Mouse (Mus musculus): ENCODE measurements around the gene Nol7.

The Nol7 gene

DNA sequence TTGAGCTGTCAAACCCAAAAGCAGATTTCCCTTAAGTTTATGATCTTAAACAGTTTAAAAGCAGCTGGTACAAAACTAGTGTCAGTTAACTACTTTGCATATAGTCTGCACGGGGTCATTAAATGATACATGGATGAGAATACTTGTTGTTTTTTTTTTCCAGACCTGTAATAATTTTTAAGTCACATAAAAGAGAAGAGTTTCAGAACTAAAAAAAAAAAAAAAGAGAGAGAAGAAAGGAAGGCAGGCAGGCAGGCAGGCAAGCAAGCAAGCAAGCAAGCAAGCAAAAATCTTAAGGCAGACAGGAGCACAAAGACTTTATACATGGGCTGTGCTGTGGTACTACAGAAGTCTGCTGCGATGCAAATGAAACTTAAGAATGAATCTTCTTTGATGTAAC is 35.2 kb downstream of the Nol7 start:
- DNase-seq: no peak

DNA sequence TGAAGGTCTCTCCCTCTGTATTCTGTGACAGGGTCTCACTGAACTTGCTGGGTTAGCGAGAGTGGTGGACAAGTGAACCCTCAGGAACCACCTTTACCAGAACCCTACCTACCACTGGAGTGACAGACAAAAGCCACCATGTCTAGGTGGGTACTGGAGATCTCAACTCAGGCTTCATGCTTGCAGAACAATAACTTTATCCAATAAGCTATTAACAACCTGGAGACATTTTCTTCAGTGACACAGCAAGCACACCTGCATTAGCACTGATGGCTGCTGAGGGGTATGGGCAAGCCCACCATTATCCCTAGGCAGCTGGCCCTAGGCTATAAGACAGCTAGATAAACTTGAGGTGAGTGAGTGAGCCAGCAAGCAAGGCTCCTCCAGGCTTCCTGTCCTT is 42.2 kb downstream of the Nol7 start:
- no peak for DNase-seq

DNA sequence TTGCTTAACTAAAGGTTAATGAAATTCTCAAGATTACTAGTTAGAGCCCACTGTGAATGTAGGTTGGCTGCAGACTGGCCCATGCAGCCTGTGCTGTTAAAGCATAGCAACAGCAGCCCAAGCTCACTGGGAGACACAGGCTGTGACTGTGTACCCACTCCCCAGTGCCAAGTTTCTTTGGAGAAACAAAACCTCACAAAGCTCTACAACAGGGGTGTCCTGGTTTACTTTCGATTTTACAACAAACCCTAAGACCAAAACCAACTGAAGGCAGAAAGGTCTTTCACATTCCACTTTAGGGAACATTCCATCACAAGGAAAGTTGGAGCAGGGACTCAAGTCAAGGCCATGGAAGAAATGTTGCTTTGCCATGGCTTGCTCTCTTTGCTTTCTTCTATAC is 44.4 kb downstream of the Nol7 start:
- DNase-seq: no peak

DNA sequence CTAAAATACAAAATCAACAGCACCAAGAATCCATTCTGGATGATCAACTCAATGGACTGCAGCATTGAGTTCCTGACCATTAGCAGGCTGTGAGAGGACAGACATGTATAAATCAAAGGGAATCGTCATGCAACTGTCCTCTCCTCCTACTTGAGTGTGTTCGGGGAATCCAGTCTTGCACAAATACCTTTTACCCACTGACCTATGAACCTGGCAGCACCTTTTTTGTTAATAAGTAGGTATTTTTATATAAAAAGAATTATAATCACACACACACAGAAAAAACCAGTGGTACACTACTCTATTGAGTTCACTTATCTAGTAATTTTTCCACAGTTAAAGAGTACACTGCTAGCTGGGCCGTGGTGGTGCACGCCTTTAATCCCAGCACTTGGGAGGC is 45.5 kb downstream of the Nol7 start:
- DNase-seq: no peak

DNA sequence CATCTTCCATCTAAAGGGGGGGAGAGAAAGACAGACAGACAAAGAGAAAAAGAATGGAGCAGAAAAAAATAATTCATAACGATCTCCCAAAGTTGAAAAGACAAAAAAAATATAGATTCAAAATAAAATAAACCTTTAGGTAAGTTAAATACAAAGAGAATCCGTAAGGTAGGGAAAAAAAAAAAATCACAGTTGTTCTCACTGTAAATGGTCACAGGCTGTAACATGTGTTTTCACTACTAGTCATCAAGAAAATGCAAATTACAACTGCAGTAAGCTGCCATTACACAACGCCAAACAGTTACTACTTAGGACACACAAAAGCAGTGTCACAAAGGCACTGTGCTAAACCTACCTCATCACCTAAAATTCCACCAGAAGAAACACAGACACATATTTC is 46.5 kb downstream of the Nol7 start:
- no peak for DNase-seq

GRCm38 (mm10) chr13:43445754-43446153 is 47.6 kb downstream of the Nol7 start:
- DNase-seq: no peak

- DNase-seq: no peak
These were observed 49.5 kb downstream of the Nol7 start for GRCm38 (mm10) chr13:43447721-43448120.

- DNase-seq: no peak
These were observed 52.5 kb downstream of the Nol7 start for GRCm38 (mm10) chr13:43450686-43451085.

GRCm38 (mm10) chr13:43452177-43452576 is 54.0 kb downstream of the Nol7 start:
- DNase-seq: no peak

GRCm38 (mm10) chr13:43452843-43453605 is 54.8 kb downstream of the Nol7 start:
- peak; percentile 43 to 44 for DNase-seq

GRCm38 (mm10) chr13:43454431-43454830 is 56.2 kb downstream of the Nol7 start:
- DNase-seq: no peak

Data from cerebellum, postnatal 10 days (tissue).